Mouse (Mus musculus): ENCODE measurements at regions not wholly inside any gene's neighbourhood (a gene's known extent, or its start where the extent isn't known, plus 50 kb on each side); places are given as distances from the start of the nearest gene placed in this dataset.
A peak's percentile ranks its signal among the peaks of the same experiment; 100 is the strongest.

GRCm38 (mm10) chr12:55933417-55933816, 97.3 kb downstream of the Brms1l start:
- H3K4me3 ChIP-seq (ENCODE audit: low read depth, low read length) = no peak overlapping the region
- no peak overlapping the region for H3K27ac ChIP-seq (ENCODE audit: low read depth, low read length)
- H3K9ac ChIP-seq = no peak overlapping the region
- 12% methylated on average over 11 of the region's 11 CpGs for WGBS
- ATAC-seq (peak; percentile 16), DNase-seq (no peak)
- H3K4me1 ChIP-seq (ENCODE audit: insufficient read depth) = no peaks in the 10 kb centered on the region
- H3K9me3 ChIP-seq (ENCODE audit: low read length) = no peaks in the 10 kb centered on the region
- H3K4me2 ChIP-seq (ENCODE audit: low read depth) = no peak overlapping the region
- no peaks in the 10 kb centered on the region for H3K36me3 ChIP-seq (ENCODE audit: insufficient read depth)
- TF ChIP-seq CTCF (IDR thresholded peaks at IDR 0.05; ENCODE audit: low read depth) = no peak
- H3K27me3 ChIP-seq (ENCODE audit: insufficient read depth, low read length) = no peaks in the 10 kb centered on the region

- no peak for ATAC-seq
- no peak for TF ChIP-seq CTCF (IDR thresholded peaks at IDR 0.05; ENCODE audit: low read depth)
- Histone ChIP-seq H3K9me3 (ENCODE audit: low read length) (no peaks in the 10 kb centered on the region), H3K9ac (no peak overlapping the region), H3K4me3 (ENCODE audit: low read depth, low read length) (no peak overlapping the region), H3K36me3 (ENCODE audit: insufficient read depth) (no peaks in the 10 kb centered on the region), H3K4me1 (ENCODE audit: insufficient read depth) (no peaks in the 10 kb centered on the region), H3K27ac (ENCODE audit: low read depth, low read length) (no peak overlapping the region), H3K4me2 (ENCODE audit: low read depth) (no peak overlapping the region), H3K27me3 (ENCODE audit: insufficient read depth, low read length) (no peaks in the 10 kb centered on the region)
- DNase-seq = no peak
- WGBS = 84% methylated on average over 4 of the region's 4 CpGs
These were observed 94.3 kb downstream of the Brms1l start for GRCm38 (mm10) chr12:55930468-55930867.

- DNase-seq (no peak), ATAC-seq (no peak)
- no peak overlapping the region for H3K4me2 ChIP-seq (ENCODE audit: low read depth)
- H3K9ac ChIP-seq = no peak overlapping the region
- no peaks in the 10 kb centered on the region for H3K4me1 ChIP-seq (ENCODE audit: insufficient read depth)
- no peak overlapping the region for H3K27ac ChIP-seq (ENCODE audit: low read depth, low read length)
- TF ChIP-seq CTCF (IDR thresholded peaks at IDR 0.05; ENCODE audit: low read depth) = no peak
- 39% methylated on average over 1 of the region's 1 CpGs for WGBS
- no peaks in the 10 kb centered on the region for H3K27me3 ChIP-seq (ENCODE audit: insufficient read depth, low read length)
- no peak overlapping the region for H3K4me3 ChIP-seq (ENCODE audit: low read depth, low read length)
- no peaks in the 10 kb centered on the region for H3K9me3 ChIP-seq (ENCODE audit: low read length)
- no peaks in the 10 kb centered on the region for H3K36me3 ChIP-seq (ENCODE audit: insufficient read depth)
These were observed 90.8 kb downstream of the Brms1l start for GRCm38 (mm10) chr12:55926974-55927321.

- DNase-seq = no peak
- no peak for ATAC-seq
- H3K27me3 ChIP-seq (ENCODE audit: insufficient read depth, low read length) = no peaks in the 10 kb centered on the region
- H3K4me1 ChIP-seq (ENCODE audit: insufficient read depth) = no peaks in the 10 kb centered on the region
- no peak overlapping the region for H3K9ac ChIP-seq
- TF ChIP-seq CTCF (IDR thresholded peaks at IDR 0.05; ENCODE audit: low read depth) = no peak
- WGBS = 13% methylated on average over 2 of the region's 2 CpGs
- H3K36me3 ChIP-seq (ENCODE audit: insufficient read depth) = no peaks in the 10 kb centered on the region
- no peak overlapping the region for H3K27ac ChIP-seq (ENCODE audit: low read depth, low read length)
- H3K9me3 ChIP-seq (ENCODE audit: low read length) = no peaks in the 10 kb centered on the region
- no peak overlapping the region for H3K4me2 ChIP-seq (ENCODE audit: low read depth)
- no peak overlapping the region for H3K4me3 ChIP-seq (ENCODE audit: low read depth, low read length)
These were observed 90.3 kb downstream of the Brms1l start for GRCm38 (mm10) chr12:55926276-55926973.

Measured in forebrain, postnatal 0 days (tissue).